Comparison of ENCODE assay signal across 16 mouse cellular contexts in the genomic region with DNA sequence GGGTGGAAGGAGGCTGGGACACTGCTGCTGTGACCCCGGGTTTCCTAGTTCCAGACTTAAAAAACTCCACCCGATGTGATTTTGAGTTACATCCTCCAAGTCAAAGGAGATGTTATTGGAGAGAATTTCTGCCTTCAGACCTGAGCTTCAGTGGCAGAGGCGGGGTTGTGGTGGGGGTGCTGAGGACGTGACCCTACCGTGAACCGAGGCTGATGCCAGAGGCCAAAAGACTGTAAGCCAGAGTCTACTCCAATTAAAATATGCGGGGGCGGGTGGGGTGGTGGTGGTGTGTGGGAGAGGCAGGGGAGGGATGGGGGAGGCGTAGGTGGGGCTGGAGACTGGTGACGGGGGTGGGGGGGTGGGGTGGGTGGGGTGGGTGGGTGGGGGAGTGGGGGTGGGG.
"Had no signal": no experiment of that assay in that cellular context is flagged by ENCODE, and none has a peak within 500 bp of the region (broad histone marks: within the 10 kb centered on the region; RNA-seq: fewer than 3 reads in every experiment).

No protein-coding gene starts in this region.

- H3K4me3 ChIP-seq: left cerebral cortex, adult 2 months; liver, embryonic 13.5 days; lung, embryonic 15.5 days; megakaryocyte, embryonic 14.5 days; midbrain, embryonic 12.5 days; neural tube, embryonic 13.5 days had no signal

- H3K9ac ChIP-seq: liver, embryonic 13.5 days; liver, postnatal 0 days; lung, embryonic 15.5 days; midbrain, embryonic 12.5 days; neural tube, embryonic 13.5 days had no signal

- H3K27ac ChIP-seq: left cerebral cortex, adult 2 months; liver, embryonic 13.5 days; lung, embryonic 15.5 days; macrophage; midbrain, embryonic 12.5 days; neural tube, embryonic 13.5 days had no signal

- ATAC-seq: inflammation-experienced regulatory T-cells, adult 6 months; intestine, postnatal 0 days; liver, postnatal 0 days; midbrain, embryonic 16.5 days had no signal

- H3K27me3 ChIP-seq: liver, embryonic 13.5 days; lung, embryonic 15.5 days; megakaryocyte, embryonic 14.5 days; midbrain, embryonic 12.5 days; neural tube, embryonic 13.5 days had no signal

- H3K36me3 ChIP-seq: liver, embryonic 13.5 days; lung, embryonic 15.5 days; midbrain, embryonic 12.5 days; neural tube, embryonic 13.5 days had no signal

- H3K4me1 ChIP-seq: liver, embryonic 13.5 days; lung, embryonic 15.5 days; megakaryocyte, embryonic 14.5 days; midbrain, embryonic 12.5 days had no signal

- H3K4me2 ChIP-seq: liver, embryonic 13.5 days; lung, embryonic 15.5 days; midbrain, embryonic 12.5 days; neural tube, embryonic 13.5 days had no signal

- DNase-seq: liver; liver, embryonic 13.5 days; liver, postnatal 0 days; lung, postnatal 14 days; retina, postnatal 1 day; right cerebral cortex, postnatal 14 days; thymus, postnatal 36 days had no signal
